Mouse (Mus musculus) ES-E14 (cell line): ENCODE results near the gene Wnt3a.

Experiments used
- CHD2 ChIP-seq: IDR thresholded peaks from 2 replicates; pipeline ENCODE4 v1.6.1; 2014; ENCODE audit warnings: mild to moderate bottlenecking, low read depth, low read length, inconsistent platforms
- HCFC1 ChIP-seq: IDR thresholded peaks from 2 replicates; pipeline ENCODE4 v1.6.1; 2012; ENCODE audit warnings: low read length, inconsistent platforms, borderline replicate concordance; ENCODE audit not compliant: insufficient read depth
- MAFK ChIP-seq: IDR thresholded peaks from 2 replicates; pipeline ENCODE4 v1.6.1; 2014; ENCODE audit warnings: mild to moderate bottlenecking, low read depth, low read length, inconsistent platforms; ENCODE audit not compliant: insufficient read depth
- ZC3H11A ChIP-seq: IDR thresholded peaks from 2 replicates; pipeline ENCODE4 v1.6.1; 2012; ENCODE audit warnings: low read depth, mild to moderate bottlenecking, inconsistent platforms, low read length, borderline replicate concordance
- ZNF384 ChIP-seq: IDR thresholded peaks from 2 replicates; pipeline ENCODE4 v1.6.1; 2012; ENCODE audit warnings: low read depth, low read length, inconsistent platforms

GRCm38 (mm10) chr11:59238525-59239427 lies 51.8 kb downstream of the Wnt3a start:
- TF ChIP-seq HCFC1 (no peak), ZC3H11A (no peak), MAFK (no peak), CHD2 (no peak), ZNF384 (no peak)
